Mouse (Mus musculus) ovary, adult 18-20 months (tissue): ENCODE data around the gene Marcksl1.

Experiments used
- DNase-seq: peaks from one replicate; pipeline ENCODE4 v3.0.0; 2022; ENCODE audit warnings: low spot score, mixed read lengths

The Marcksl1 gene

GRCm38 (mm10) chr4:129513086-129513767 is at the start of gene Marcksl1:
Gene Marcksl1 (plus strand): TSS chr4:129513581.
- peak; percentile 82 for DNase-seq

GRCm38 (mm10) chr4:129464286-129464815 is 49.0 kb upstream of the Marcksl1 start:
- no peak for DNase-seq

GRCm38 (mm10) chr4:129476047-129476446 is 37.3 kb upstream of the Marcksl1 start:
- DNase-seq, result no peak

GRCm38 (mm10) chr4:129479863-129480262 is 33.5 kb upstream of the Marcksl1 start:
- no peak for DNase-seq

- DNase-seq, result no peak
Observed at GRCm38 (mm10) chr4:129481090-129481489, 32.3 kb upstream of the Marcksl1 start.

GRCm38 (mm10) chr4:129490972-129491880 is 22.2 kb upstream of the Marcksl1 start, which contains the start of the genes Tssk3 and Fam229a:
Gene Tssk3 (minus strand): TSS chr4:129491022.
Gene Fam229a (plus strand): TSS chr4:129491190.
- no peak for DNase-seq

- no peak for DNase-seq
Observed at GRCm38 (mm10) chr4:129494681-129495080, 18.7 kb upstream of the Marcksl1 start.

- DNase-seq, result no peak
Observed at GRCm38 (mm10) chr4:129495672-129496562, 17.5 kb upstream of the Marcksl1 start.

GRCm38 (mm10) chr4:129496631-129497030 is 16.8 kb upstream of the Marcksl1 start:
- no peak for DNase-seq

GRCm38 (mm10) chr4:129498941-129499340 is 14.4 kb upstream of the Marcksl1 start:
- DNase-seq, result no peak

- DNase-seq, result no peak
Observed at GRCm38 (mm10) chr4:129500017-129500416, 13.4 kb upstream of the Marcksl1 start.

- DNase-seq, result peak; percentile 90
Observed at GRCm38 (mm10) chr4:129500607-129501566, 12.5 kb upstream of the Marcksl1 start.

GRCm38 (mm10) chr4:129502327-129502888 is 11.0 kb upstream of the Marcksl1 start:
- no peak for DNase-seq

GRCm38 (mm10) chr4:129502901-129503444 is 10.4 kb upstream of the Marcksl1 start:
- DNase-seq, result no peak

- DNase-seq, result no peak
Observed at GRCm38 (mm10) chr4:129505511-129505910, 7.9 kb upstream of the Marcksl1 start.

GRCm38 (mm10) chr4:129507434-129508236 is 5.7 kb upstream of the Marcksl1 start:
- DNase-seq, result no peak

GRCm38 (mm10) chr4:129508237-129508515 is 5.2 kb upstream of the Marcksl1 start:
- peak; percentile 49 for DNase-seq

- DNase-seq, result no peak
Observed at GRCm38 (mm10) chr4:129508834-129509600, 4.4 kb upstream of the Marcksl1 start.
